Mouse (Mus musculus): ENCODE data around the gene Fscn3.

Gene Fscn3

DNA sequence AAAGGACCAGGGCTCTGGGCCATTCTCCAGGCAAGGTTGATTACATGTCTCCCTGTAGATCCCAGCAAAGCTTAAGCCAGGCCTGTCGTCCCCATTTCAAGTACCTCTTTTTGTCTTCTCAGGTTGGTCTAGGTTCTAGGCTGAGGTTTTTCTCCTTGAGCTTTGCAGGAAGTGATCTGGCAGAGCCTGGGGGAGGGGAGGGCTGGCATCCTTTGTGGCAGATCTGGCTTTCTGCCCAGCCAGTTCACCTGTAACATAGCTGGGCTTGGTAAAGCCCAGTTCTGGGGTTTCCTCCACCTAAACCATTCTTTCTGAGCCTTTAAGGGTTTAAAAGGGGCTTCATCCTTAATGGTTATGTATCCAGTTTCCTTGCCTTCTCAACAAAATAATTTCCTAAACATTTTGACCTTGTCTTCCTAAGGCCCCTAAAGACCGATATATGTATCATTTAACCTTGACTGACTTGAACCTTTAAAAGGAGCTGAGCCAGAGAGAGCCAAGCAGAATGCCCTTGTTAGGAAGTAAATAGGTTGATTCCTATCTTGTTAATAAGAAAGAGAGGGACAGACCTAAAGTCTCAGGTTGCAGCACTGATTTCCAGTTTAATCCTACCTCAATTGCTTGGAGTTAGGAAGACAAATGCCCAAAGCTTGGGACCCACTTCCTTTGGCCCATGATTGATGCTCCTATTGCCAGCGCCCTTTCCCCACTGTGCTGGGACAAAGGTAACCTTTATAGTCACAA, at the start of gene Fscn3:
Fscn3 (plus strand) TSS at position 694 of the 744 bp plus-strand sequence.
- DNase-seq (ENCODE audit: low spot score), result no peak

DNA sequence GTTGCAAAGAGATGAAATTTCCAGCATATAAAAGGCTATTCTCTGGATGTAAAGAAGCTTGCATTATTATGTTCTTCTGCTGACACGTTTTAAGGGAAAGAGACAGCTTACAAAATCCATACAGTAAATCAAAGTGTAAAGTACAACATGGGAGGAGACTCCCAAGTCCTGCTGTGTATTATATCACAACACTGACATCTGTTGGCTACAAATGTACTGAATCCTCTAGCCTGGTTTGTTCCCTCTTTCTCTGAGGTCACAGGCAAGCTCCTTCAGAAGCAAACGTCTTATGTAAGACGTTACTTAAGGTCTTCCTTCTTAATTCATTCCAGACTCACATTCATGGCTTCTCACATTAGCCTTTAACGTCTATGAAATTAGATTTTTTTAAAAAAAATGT, 45.6 kb upstream of the Fscn3 start:
- DNase-seq (ENCODE audit: low spot score), result no peak

GRCm38 (mm10) chr6:28385169-28385568, 42.4 kb upstream of the Fscn3 start:
- DNase-seq (ENCODE audit: low spot score), result no peak

DNA sequence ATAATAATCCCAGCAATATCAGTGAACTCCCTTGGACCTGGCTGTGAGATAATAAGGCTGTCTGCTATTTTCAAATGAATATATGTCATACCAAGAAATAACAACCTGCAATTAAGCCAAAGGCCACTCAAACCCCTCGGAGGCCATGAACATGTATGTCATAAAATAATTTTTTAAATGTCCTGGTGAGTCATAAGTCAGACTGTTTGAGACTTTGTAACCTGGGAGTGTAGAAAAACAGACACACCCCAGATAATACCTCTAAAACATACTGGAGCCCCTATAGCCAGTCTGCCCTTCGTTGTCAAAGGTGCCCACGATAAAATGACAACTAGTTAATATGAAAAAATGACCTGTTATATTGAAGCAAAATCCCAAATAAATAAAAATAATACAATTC, 38.6 kb upstream of the Fscn3 start:
- no peak for DNase-seq (ENCODE audit: low spot score)

DNA sequence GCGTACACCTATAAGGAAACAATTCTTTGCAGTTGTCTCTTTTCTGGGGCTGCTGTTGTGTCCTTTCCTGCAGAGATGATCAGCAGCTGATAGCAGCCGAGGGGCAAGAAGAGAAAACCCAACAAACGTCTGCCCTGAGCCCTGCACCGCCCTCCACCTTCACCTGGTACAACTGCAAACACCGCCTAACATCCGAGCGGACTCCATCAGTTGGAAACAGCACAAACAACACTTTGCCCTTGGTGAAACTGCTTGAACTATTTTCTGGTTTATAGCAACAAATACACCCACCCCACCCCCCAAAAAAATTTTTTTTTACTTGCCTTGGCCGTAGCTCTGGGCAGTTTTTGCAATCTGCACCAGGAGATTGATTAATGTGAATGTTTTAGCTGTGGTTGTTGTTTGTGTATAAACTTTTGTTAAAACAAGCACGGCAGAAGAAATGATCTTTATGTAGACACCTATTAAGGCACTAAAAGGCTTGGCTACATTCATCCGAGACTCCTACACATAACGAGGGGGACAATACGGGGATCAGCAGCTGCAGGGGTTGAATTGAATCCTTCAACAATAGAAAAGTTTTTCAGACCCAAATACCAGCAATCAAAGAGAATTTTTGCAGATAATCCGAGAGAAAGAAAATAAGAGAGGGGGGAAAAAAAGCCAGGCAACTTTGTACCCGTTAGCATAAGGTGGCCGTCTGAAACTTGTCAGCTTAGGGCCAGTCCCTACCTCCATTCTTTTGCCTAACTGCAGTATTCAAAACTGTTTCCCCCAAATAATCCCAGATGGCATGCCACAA, 31.3 kb upstream of the Fscn3 start:
- no peak for DNase-seq (ENCODE audit: low spot score)

DNA sequence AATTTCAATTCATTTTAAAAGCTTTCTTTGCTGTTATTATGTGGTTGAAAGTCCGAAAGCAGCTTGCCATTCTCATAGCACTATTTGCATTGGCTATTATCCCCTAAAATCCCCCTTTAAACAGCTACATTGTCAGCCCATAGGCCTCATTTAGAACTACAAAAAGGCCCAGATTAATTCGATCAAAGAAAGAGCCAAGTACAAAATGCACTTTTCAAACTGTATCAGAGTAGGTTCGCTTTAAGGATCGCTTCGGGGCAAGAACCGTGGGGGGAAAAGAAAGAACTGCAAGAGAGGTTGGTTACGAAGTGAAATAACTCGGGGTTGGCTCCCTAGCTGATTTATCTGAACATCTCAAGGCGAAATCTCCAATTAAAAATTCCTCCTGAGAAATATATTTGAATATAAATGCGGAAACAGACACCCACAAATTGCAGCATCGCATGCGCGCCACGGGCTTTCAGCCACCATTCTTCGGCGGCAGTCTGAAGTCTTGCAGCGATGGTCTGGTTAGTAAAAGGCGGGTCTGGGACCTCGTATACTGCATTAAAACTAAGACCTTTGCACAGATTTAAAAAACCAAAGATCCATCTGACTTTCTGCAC, 30.6 kb upstream of the Fscn3 start:
- no peak for DNase-seq (ENCODE audit: low spot score)

DNA sequence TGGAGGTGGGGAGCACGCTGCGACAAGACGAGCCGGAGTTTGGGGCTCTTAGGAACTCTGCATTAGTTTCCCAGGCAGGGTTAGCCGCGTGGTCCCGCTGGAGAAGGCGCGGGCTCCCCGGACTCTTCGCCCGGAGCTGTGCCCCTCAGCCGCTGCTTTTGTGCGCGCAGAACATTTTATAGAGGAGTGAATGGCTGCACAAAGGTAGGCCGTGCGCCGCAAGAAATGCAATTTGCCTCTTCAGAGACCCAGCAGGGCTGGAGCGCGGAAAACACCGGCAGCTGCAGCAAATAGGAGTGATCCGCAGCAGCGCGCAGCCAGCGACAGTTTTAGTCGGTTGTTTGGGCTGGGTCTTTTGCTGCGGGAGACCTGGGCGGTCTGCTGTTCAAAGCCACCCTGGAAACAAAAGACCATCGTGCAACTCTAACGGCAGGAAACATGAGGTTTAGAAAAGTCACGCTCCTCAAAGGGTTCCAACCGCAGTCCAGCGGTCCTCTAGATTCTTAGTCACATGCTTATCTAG, 29.8 kb upstream of the Fscn3 start, which contains the start of gene Zfp800:
Zfp800 (minus strand) TSS at position 325 of the 523 bp plus-strand sequence.
- DNase-seq (ENCODE audit: low spot score), result no peak

DNA sequence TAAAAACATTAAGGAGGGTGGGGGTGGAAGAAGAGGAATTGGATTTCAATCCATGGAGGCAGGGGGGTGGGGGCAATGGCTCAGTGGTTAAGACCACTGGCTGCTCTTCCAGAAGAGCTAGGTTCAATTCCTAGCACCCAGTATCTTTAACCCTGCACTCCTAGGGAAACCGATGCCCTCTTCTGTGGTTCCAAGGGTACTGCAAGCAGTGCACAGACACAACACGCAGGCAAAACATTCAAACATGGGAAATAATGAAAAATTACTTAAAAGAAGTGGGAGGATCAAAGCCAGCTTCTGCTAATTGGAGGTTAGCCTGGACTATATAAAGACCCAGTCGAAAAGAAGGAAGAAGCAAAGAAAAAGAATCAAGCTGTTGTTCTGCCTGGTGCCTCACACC, 28.9 kb upstream of the Fscn3 start:
- no peak for DNase-seq (ENCODE audit: low spot score)

- no peak for DNase-seq (ENCODE audit: low spot score)
These were observed 27.8 kb upstream of the Fscn3 start for GRCm38 (mm10) chr6:28399791-28400190.

DNA sequence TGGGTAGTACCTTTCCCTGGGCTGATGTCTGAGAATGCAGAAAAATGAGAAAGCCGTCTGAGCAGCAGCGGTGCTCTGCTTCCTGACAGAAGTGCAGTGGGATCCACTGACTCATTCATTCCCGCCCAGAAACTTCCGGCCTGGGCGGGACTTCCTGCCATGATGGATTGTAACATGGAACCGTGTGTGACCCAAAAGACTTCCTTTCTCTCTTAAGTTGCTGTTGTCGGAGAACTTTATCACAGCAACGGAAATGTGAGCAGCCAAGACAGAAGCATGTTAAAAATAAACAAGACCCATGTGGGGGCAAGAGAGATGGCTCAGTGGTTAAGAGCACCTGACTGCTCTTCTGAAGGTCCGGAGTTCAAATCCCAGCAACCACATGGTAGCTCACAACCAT, 17.5 kb upstream of the Fscn3 start:
- DNase-seq (ENCODE audit: low spot score), result no peak

GRCm38 (mm10) chr6:28411236-28411635, 16.4 kb upstream of the Fscn3 start:
- DNase-seq (ENCODE audit: low spot score), result no peak

GRCm38 (mm10) chr6:28416981-28417380, 10.6 kb upstream of the Fscn3 start:
- no peak for DNase-seq (ENCODE audit: low spot score)

- DNase-seq (ENCODE audit: low spot score), result peak; percentile 91
These were observed 9.1 kb upstream of the Fscn3 start for GRCm38 (mm10) chr6:28418449-28418848.

GRCm38 (mm10) chr6:28419673-28420072, 7.9 kb upstream of the Fscn3 start:
- DNase-seq (ENCODE audit: low spot score), result no peak

DNA sequence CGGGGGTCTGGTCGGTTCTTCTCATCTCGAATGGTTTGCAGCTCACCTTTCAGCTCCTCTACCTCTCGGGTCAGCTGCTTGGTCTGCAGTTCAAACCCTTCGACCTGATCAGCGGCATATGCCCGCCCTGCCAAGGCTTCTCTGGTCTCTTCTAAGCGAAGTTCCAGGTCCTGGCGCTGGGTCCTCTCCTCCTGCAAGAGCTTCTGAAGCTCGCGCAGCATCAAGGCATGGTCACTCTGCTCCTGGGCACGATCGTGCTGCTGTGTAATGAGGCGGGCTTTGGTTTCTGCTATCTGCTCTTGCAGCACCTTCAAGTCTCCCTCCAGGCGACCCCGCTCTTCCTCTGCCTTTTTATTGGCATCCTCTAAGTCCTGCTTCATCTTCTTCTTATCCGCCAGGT, 7.2 kb upstream of the Fscn3 start:
- DNase-seq (ENCODE audit: low spot score), result no peak

GRCm38 (mm10) chr6:28420865-28421264, 6.7 kb upstream of the Fscn3 start:
- DNase-seq (ENCODE audit: low spot score), result no peak

DNA sequence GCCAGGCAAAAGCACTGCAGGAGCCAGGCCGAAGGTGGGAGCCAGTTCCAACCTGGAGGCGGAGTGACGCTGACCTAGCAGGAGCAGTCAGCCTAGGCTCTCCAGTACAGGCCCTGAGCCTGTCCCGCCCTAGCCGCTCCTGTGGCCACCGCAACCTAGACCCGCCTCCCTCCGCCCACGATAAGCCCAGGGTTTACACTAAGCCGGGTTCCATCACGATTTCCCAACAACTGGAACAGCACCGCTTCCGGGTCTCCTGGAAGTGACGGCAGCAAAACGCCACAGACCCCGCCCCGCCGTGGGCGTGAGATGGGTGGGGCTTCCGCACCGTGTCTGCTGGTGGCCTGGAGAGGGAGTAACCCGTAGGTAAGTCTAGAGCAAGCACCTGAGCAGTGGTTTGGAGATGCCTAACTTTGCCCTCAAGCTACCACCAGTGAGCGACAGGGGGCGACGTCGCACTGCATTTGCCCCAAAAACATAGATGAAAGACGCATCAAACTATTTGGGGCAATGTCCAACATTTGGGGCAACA, 6.1 kb upstream of the Fscn3 start:
- peak; percentile 98 for DNase-seq (ENCODE audit: low spot score)

- DNase-seq (ENCODE audit: low spot score), result peak; percentile 51
These were observed 4.8 kb upstream of the Fscn3 start for GRCm38 (mm10) chr6:28422651-28423290.

DNA sequence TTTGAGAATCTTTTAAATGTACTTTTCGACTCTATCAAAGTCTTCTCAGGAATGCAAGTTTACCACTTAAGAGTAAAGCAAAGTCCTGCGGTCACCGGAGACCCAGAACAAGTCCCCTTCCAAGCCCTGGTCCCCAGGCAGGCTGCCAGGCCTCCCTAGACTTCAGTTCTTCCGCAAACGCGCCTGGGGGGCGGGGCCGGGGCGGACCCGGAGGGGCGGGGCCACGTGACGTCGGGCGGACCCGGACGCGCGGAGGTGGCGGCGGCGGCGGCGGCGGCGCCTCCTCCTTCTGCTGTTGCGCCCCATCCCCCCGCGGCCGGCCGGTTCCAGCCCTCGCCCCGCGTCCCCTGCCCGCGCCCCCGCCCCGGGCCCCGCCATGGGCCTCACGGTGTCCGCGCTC, 4.3 kb upstream of the Fscn3 start, which contains the start of gene Arf5:
Arf5 (plus strand) TSS at position 248 of the 400 bp plus-strand sequence.
- DNase-seq (ENCODE audit: low spot score), result peak; percentile 99

DNA sequence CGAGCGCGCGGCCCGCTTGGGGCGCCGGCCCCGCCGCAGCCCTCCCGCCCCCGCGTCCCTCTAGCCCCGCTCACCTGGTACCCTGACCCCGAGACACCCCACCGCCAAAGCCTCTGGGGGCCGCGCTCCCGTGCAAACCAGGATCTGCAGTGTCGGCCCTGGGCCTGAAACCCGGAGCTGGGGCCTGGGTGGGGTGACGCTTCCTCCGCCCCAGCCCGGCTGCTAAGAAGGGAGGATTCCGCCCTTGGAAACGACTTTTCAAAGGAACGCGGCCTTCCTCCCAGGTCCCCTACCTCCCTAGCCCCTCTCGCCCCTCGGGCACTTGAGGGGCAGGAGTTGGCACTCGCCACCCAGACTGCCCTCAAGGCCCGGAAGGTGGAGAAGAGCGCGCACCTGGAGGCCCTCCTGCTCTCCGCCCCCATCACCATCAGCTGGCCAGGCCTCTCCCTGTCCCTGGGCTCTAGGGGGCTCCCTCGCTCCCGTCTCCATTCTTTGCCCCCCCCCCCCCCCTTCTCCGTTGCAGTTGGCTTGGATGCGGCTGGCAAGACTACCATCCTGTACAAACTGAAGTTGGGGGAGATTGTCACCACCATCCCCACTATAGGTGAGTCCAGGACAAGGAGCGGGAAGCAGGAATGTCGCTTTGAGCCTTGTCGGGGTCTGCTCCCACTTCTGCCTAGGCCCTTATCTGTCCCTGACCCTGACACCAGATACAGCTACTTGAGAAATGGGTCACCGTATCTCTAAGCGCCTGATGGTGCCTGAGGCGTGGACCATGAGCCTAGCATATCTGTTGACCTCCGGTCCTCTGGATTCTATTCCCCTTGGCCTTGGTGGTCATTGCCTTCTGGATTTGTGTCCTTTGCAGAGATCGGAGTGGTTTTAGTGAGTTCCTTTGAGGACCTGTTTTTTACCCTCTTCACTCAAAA, 3.6 kb upstream of the Fscn3 start:
- DNase-seq (ENCODE audit: low spot score), result peak; percentile 71

DNA sequence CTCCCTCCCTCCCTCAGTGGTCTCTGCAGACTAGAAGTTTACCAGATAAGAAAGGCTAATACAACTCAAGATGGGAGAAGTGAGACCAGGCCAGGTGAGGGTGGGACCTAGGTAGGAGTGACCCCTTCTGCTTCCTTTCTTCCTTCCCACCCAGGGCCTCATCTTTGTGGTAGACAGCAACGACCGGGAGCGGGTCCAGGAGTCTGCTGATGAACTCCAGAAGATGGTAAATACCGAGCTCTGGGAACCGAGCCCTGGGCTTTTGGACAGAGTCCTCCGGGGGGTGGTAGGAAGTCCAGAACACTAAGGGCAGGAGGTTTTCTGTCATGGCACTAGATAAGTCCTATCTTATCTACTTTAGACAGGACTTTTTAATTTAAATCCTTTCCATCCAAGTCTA, 2.6 kb upstream of the Fscn3 start:
- DNase-seq (ENCODE audit: low spot score), result no peak
